Comparison of ENCODE assay signal across 9 mouse cellular contexts in genomic region chr2:71628821-71629220, GRCm38 (mm10).
DNase-seq lines count a peak whose midpoint lies in the region; ATAC-seq and TF ChIP-seq lines count a peak whose summit lies in the region.
"Had no signal": no experiment of that assay in that cellular context is flagged by ENCODE, and none has a peak within 500 bp of the region (broad histone marks: within the 10 kb centered on the region; RNA-seq: fewer than 3 reads in every experiment).

No protein-coding gene starts in this region.

- no peak overlapping the region; the same call in 1 of the 2 replicates for H3K9ac ChIP-seq in heart, embryonic 13.5 days
- H3K9ac ChIP-seq in forebrain, embryonic 15.5 days (replicated peaks) = no peak overlapping the region
- no peak overlapping the region for H3K9ac ChIP-seq in liver, postnatal 0 days (replicated peaks)

- peaks cover 15% of the 10 kb centered on the region for H3K27me3 ChIP-seq in heart, embryonic 13.5 days (replicated peaks)
- H3K27me3 ChIP-seq in forebrain, embryonic 15.5 days = no peaks in the 10 kb centered on the region
- H3K27me3 ChIP-seq in liver, postnatal 0 days (ENCODE audit: insufficient read depth, low read length) = peaks cover 14% of the 10 kb centered on the region; the same call in 1 of the 2 replicates

- no peaks in the 10 kb centered on the region for H3K36me3 ChIP-seq in heart, embryonic 13.5 days
- no peaks in the 10 kb centered on the region for H3K36me3 ChIP-seq in forebrain, embryonic 15.5 days
- H3K36me3 ChIP-seq in liver, postnatal 0 days (replicated peaks; ENCODE audit: insufficient read depth, low read length) = no peaks in the 10 kb centered on the region

- no peak for ATAC-seq in heart, embryonic 13.5 days (ENCODE audit: extremely low read depth, insufficient number of reproducible peaks, low FRiP score, low TSS enrichment)
- ATAC-seq in forebrain, embryonic 15.5 days (replicated peaks) = no peak
- ATAC-seq in liver, postnatal 0 days = no peak

- peak overlapping the region; percentile 51 for H3K4me3 ChIP-seq in heart, embryonic 13.5 days
- peak overlapping the region; percentile 43 for H3K4me3 ChIP-seq in forebrain, embryonic 15.5 days
- H3K4me3 ChIP-seq in liver, postnatal 0 days (ENCODE audit: low read depth, low read length) = no peak overlapping the region

- no peak overlapping the region for H3K27ac ChIP-seq in heart, embryonic 13.5 days (replicated peaks)
- H3K27ac ChIP-seq in forebrain, embryonic 15.5 days (replicated peaks) = peak overlapping the region; percentile 66
- no peak overlapping the region for H3K27ac ChIP-seq in liver, postnatal 0 days (ENCODE audit: low read depth)
- H3K27ac ChIP-seq: macrophage had no signal

- H3K9me3 ChIP-seq in heart, embryonic 13.5 days = no peaks in the 10 kb centered on the region
- no peaks in the 10 kb centered on the region for H3K9me3 ChIP-seq in forebrain, embryonic 15.5 days
- H3K9me3 ChIP-seq in liver, postnatal 0 days (ENCODE audit: low read length) = no peaks in the 10 kb centered on the region

- TF ChIP-seq CTCF in liver, postnatal 0 days (IDR thresholded peaks at IDR 0.05; ENCODE audit: low read depth) = no peak

- peaks cover 26% of the 10 kb centered on the region for H3K4me1 ChIP-seq in heart, embryonic 13.5 days
- H3K4me1 ChIP-seq in forebrain, embryonic 15.5 days = peaks cover 54% of the 10 kb centered on the region
- peaks cover 9% of the 10 kb centered on the region for H3K4me1 ChIP-seq in liver, postnatal 0 days (ENCODE audit: insufficient read depth)

- no peak for DNase-seq in heart, adult 8-10 months (ENCODE audit: low spot score)
- peak; percentile 47 for DNase-seq in ES-CJ7 (ENCODE audit: low read depth, low spot score)
- no peak for DNase-seq in liver, postnatal 0 days
- DNase-seq in thymus, postnatal 0 days (ENCODE audit: low spot score) = no peak
- DNase-seq in yolk sac, embryonic 10.5 days (ENCODE audit: low spot score) = no peak
- DNase-seq in cerebellum, adult 11 months = no peak

- H3K4me2 ChIP-seq in heart, embryonic 13.5 days = peak overlapping the region; percentile 92
- H3K4me2 ChIP-seq in forebrain, embryonic 15.5 days (replicated peaks) = peak overlapping the region; percentile 90
- peak overlapping the region; percentile 69 for H3K4me2 ChIP-seq in liver, postnatal 0 days (ENCODE audit: low read depth, low read length)

- no peak for TF ChIP-seq EP300 in liver, postnatal 0 days (IDR thresholded peaks at IDR 0.05; ENCODE audit: low read depth)

- 29% methylated on average over 7 of the region's 7 CpGs for WGBS in heart, embryonic 13.5 days
- 15% methylated on average over 7 of the region's 7 CpGs for WGBS in forebrain, embryonic 15.5 days
- WGBS in liver, postnatal 0 days (ENCODE audit: insufficient replicate concordance) = 56% methylated on average over 7 of the region's 7 CpGs
